Mouse (Mus musculus) stomach, embryonic 14.5 days (tissue): Measurements from ENCODE around the gene Polg2. TPM values are rescaled to one million over a fixed set of nuclear protein-coding genes. Genes with fewer than 3 reads are reported as not detected.
"Not testable (repeated sequence)": the region's sequence is repeated elsewhere in the genome, so short reads cannot be mapped to it uniquely, and the experiment has no call there.

Experiments used
- ATAC-seq: fragments of 200-750 bp; cut with Nextera tagmentation; 2 replicates; pipeline ENCODE4 v1.8.0; 2017; ENCODE audit warnings: low read depth, moderate TSS enrichment; ENCODE audit not compliant: insufficient number of reproducible peaks, insufficient read depth, low FRiP score
- H3K27ac ChIP-seq: fragments of 300-500 bp; sonication (generic); 2 replicates; pipeline ENCODE4 v1.5.1; 2014; ENCODE audit warnings: mild to moderate bottlenecking, low read length, moderate library complexity, mixed read lengths
- H3K27me3 ChIP-seq: fragments of 300-500 bp; sonication (generic); 2 replicates; pipeline ENCODE4 v1.6.1; 2014; ENCODE audit warnings: low read length, control low read depth, mixed read lengths; ENCODE audit not compliant: control insufficient read depth, insufficient read depth
- H3K36me3 ChIP-seq: fragments of 300-500 bp; sonication (generic); 2 replicates; pipeline ENCODE4 v1.6.1; 2014; ENCODE audit warnings: mild to moderate bottlenecking, control low read depth, low read length, moderate library complexity, mixed read lengths; ENCODE audit not compliant: control insufficient read depth, insufficient read depth
- H3K4me1 ChIP-seq: fragments of 300-500 bp; sonication (generic); 2 replicates; pipeline ENCODE4 v1.6.1; 2014; ENCODE audit warnings: low read length, control low read depth, mixed read lengths; ENCODE audit not compliant: control insufficient read depth, insufficient read depth
- H3K4me2 ChIP-seq: fragments of 300-500 bp; sonication (generic); replicated peaks from 2 replicates; pipeline ENCODE4 v1.6.1; 2014; ENCODE audit warnings: low read depth, low read length, control low read depth
- H3K4me3 ChIP-seq: fragments of 300-500 bp; sonication (generic); 2 replicates; pipeline ENCODE4 v1.5.1; 2014; ENCODE audit warnings: low read depth, low read length, control low read depth
- H3K9ac ChIP-seq: fragments of 300-500 bp; sonication (generic); replicated peaks from 2 replicates; pipeline ENCODE4 v1.6.1; 2014; ENCODE audit warnings: low read depth, mild to moderate bottlenecking, control low read depth, low read length, moderate library complexity, mixed read lengths
- H3K9me3 ChIP-seq: fragments of 300-500 bp; sonication (generic); 2 replicates; pipeline ENCODE4 v1.6.1; 2016; ENCODE audit warnings: low read depth, low read length, control low read depth; ENCODE audit not compliant: control insufficient read depth
- WGBS: fragments of 180-500 bp; shearing (Covaris S2); extraction: QIAGEN DNeasy Blood & Tissue Kit; methylation state at CpG from one replicate; pipeline ENCODE4 v1.1.7; 2014; 5-methylcytosine and 5-hydroxymethylcytosine counted together
- polyA plus RNA-seq: library from polyadenylated mRNA; unstranded; fragments of >200 nt; fragmentation: Nextera tagmentation; extraction: Ambion mirVana; gene quantifications from 2 replicates; pipeline ENCODE4 v1.2.1, GENCODE M21; 2014

The Polg2 gene
- polyA plus RNA-seq, 1 experiment from 2014 or later, result 11.8 TPM

DNA sequence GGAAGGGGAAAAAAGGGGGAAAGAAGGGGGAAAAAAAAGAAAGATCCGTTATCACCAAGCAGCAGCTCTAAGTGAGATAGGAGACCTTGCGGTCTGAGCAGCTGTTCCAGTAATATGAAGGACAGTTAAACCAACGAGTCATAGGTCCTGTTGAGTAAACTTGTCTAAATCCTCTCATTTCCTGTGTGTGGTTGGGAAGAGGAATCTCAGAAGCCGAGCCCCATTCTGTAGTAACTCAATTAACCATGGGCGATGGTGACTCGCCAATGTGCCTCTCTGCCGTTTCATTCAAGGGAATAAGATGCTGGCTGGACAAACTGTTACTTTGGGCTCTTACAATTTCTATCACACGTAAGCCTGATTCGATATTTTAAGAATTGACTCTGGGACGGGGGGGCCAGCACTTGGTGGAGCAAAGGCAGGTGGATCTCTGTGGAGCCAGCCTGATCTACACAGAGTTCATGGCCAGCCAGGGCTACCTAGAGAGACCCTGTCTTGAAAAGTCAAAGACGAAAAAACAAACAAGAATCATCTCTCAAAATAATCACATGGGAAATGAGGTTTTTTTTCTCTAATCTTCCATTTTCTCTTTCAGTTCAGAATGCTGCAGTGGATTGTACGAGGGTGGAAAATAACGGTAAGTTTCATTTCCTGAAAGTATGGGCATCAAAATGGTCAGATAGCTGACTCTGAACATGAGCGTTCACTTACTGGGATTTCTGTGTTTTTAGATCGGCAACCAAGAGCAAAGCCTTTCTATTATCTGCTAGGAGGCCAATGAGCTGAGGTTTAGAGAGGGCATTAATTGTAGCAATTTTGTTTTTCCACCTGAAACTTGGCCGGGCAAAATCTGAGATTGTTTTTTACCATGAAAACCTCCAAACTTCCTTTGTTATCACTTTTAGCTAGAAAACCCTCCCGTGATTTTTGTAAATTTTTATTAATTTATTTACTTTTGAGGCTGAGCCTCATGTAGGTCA, 28.0 kb downstream of the Polg2 start, which contains the start of gene Milr1:
Milr1 (plus strand) TSS at position 188 of the 980 bp plus-strand sequence.
- Histone ChIP-seq H3K27me3 (no peaks in the 10 kb centered on the region), H3K4me3 (no peak within 1 kb of the TSS), H3K4me2 (no peak within 1 kb of the TSS), H3K9me3 (no peaks in the 10 kb centered on the region), H3K27ac (no peak within 1 kb of the TSS), H3K4me1 (peaks cover 4% of the 10 kb centered on the region; the same call in 1 of the 2 replicates), H3K36me3 (no peaks in the 10 kb centered on the region), H3K9ac (no peak within 1 kb of the TSS)
- ATAC-seq, result no peak
- WGBS, result 75% methylated on average over 17 of the region's 17 CpGs

DNA sequence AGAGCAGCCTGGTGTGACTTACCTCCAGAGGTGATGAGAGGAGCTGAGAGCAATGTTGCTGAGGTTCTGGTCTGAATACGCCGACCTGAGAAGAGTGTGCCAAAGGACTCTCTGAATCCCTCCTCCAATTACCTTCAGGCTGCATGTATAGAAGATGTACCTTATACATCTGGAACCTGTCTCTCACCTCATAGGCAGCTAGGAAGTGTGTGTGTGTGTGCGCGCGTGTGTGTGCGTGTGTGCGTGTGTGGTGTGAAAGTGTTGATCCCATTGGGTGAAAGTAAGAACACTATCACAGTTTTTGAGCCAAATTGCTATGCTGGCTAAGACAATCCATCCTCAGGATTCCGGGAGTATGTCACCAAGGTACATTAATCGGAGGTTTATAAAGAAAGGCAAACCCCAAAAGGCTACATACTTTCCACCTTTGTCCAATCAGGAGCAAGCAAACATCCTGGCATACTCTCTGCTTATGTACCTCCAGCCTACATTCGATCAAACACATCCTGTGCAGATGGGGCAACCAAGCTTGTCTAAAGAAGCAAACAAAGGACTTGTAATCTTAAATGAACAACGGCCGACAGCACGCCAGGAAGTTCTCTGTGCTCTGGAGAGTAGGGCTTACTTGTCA, 29.1 kb downstream of the Polg2 start, which contains the start of gene Pecam1:
Pecam1 (minus strand) TSS at position 508 of the 631 bp plus-strand sequence.
- 65% methylated on average over 13 of the region's 13 CpGs for WGBS
- peaks cover 4% of the 10 kb centered on the region; the same call in 1 of the 2 replicates for H3K4me1 ChIP-seq
- no peaks in the 10 kb centered on the region for H3K9me3 ChIP-seq
- no peak within 1 kb of the TSS for H3K4me2 ChIP-seq
- no peak within 1 kb of the TSS for H3K9ac ChIP-seq
- no peaks in the 10 kb centered on the region for H3K27me3 ChIP-seq
- no peak for ATAC-seq
- no peak within 1 kb of the TSS for H3K4me3 ChIP-seq
- H3K27ac ChIP-seq, result no peak within 1 kb of the TSS
- no peaks in the 10 kb centered on the region for H3K36me3 ChIP-seq

DNA sequence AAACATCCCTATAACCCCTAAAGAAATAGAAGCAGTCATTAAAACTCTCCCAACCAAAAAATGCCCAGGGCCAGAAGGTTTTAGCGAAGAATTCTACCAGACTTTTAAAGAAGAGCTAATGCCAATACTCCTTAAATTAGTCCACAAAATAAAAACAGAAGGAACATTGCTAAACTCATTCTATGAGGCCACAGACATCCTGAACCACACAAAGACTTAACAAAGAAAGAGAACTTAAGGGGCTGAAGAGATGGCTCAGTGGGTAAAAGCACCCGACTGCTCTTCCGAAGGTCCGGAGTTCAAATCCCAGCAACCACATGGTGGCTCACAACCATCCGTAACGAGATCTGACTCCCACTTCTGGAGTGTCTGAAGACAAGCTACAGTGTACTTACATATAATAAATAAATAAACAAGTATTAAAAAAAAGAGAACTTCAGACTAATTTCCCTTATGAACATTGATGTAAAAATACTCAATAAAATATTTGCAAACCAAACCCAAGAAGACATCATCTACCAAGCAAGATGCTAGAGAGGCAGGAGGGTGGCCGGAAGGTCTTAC, 29.7 kb downstream of the Polg2 start:
- not testable (repeated sequence) for H3K4me2 ChIP-seq, H3K9ac ChIP-seq, H3K27ac ChIP-seq, H3K27me3 ChIP-seq, H3K36me3 ChIP-seq, H3K4me3 ChIP-seq, H3K9me3 ChIP-seq, H3K4me1 ChIP-seq, ATAC-seq
- WGBS, result 94% methylated on average over 7 of the region's 7 CpGs

DNA sequence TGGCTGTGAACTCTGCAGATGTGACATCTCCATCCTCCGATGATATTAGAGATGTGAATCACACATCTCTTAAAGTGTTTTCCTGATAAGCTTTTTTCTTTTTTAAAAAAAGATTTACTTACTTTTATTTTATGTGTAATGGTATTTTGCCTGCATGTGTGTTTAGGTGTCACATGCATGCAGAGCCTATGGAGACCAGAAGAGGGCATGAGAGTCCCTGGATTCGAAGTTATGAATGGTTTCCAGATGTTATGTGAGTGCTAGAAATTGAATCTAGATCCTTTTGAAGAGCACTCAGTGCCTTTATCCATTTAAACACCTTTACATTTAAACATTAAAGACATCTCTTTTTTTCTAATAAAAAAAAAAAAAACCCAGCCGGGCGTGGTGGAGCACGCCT, 34.4 kb downstream of the Polg2 start:
- Histone ChIP-seq H3K4me1 (no peaks in the 10 kb centered on the region), H3K9me3 (no peaks in the 10 kb centered on the region), H3K9ac (no peak overlapping the region), H3K4me3 (no peak overlapping the region), H3K27ac (no peak overlapping the region), H3K36me3 (no peaks in the 10 kb centered on the region), H3K27me3 (no peaks in the 10 kb centered on the region), H3K4me2 (no peak overlapping the region)
- no peak for ATAC-seq
- WGBS, result 90% methylated on average over 5 of the region's 5 CpGs

DNA sequence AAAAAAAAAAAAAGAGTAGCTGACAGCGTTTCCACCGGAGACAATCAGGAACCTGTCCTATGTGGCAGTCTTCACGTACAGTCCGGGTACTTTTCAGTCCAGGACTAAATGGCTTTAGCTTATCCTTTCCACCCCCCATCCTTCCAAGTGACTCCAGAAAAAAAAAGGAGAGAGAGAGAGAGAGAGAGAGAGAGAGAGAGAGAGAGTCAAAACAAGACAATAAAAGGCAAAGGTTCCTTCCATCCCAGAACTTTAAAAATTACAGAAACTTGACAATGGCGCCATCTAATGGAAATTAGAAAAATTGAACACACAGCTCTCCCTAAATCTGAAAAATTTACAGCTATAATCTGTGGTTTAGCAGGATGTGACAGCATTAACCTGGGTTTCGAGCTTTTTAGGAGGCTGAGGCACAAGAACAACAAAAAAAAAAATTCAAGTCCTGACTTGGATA, 36.9 kb downstream of the Polg2 start:
- Histone ChIP-seq H3K27me3 (no peaks in the 10 kb centered on the region), H3K36me3 (no peaks in the 10 kb centered on the region), H3K4me2 (no peak overlapping the region), H3K4me3 (no peak overlapping the region), H3K9me3 (no peaks in the 10 kb centered on the region), H3K4me1 (0 out of 2 replicates have a peak, but pooled peaks cover under 1% of the 10 kb centered on the region), H3K9ac (no peak overlapping the region), H3K27ac (no peak overlapping the region)
- 43% methylated on average over 6 of the region's 6 CpGs for WGBS
- ATAC-seq, result no peak

DNA sequence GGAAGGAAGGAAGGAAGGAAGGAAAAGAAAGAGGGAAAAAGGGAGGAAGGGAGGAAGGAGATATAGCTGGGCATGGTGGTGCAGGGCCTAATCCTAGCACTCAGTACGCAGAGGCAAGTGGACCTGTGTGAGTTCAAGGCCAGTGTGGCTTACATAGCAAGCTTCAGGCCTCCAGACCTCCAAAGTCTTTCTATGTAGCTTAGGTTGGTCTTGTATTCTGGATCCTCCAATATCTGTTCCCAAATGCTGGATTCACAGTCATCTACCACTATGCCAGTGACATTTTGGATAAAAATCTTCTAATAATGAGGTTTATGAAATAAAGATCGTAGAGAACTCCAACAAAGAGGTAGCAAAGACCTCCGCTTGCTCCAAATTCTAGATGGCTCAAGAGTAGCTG, 37.5 kb downstream of the Polg2 start:
- no peak overlapping the region for H3K9ac ChIP-seq

DNA sequence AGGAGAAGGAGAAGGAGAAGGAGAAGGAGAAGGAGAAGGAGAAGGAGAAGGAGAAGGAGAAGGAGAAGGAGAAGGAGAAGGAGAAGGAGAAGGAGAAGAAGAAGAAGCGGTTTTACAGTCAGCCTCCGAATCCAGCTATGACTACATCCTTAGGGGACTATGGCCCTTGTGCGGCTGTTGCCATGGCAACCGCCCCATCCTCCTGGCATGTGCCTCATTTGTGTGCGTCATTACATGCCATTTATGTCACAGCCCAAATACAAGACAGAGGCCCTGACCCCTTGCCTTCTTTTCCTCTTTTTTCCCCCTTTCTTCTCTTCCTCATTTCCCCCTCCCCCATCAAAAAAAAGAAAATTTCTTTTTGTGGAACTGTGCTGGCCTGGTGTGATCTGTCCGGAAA, 38.1 kb downstream of the Polg2 start:
- Histone ChIP-seq H3K4me3 (no peak overlapping the region), H3K9me3 (no peaks in the 10 kb centered on the region), H3K4me2 (no peak overlapping the region), H3K36me3 (no peaks in the 10 kb centered on the region), H3K9ac (no peak overlapping the region), H3K27me3 (no peaks in the 10 kb centered on the region), H3K4me1 (0 out of 2 replicates have a peak, but pooled peaks cover 8% of the 10 kb centered on the region), H3K27ac (no peak overlapping the region)
- WGBS, result 71% methylated on average over 6 of the region's 6 CpGs
- ATAC-seq, result no peak

More for the DNA sequence above, 37.5 kb downstream of the Polg2 start:
- 0 out of 2 replicates have a peak, but pooled peaks cover 6% of the 10 kb centered on the region for H3K4me1 ChIP-seq
- no peak overlapping the region for H3K27ac ChIP-seq
- 93% methylated on average over 3 of the region's 3 CpGs for WGBS
- H3K4me3 ChIP-seq, result no peak overlapping the region
- H3K4me2 ChIP-seq, result no peak overlapping the region
- H3K9me3 ChIP-seq, result no peaks in the 10 kb centered on the region
- ATAC-seq, result no peak
- H3K36me3 ChIP-seq, result no peaks in the 10 kb centered on the region
- H3K27me3 ChIP-seq, result no peaks in the 10 kb centered on the region

DNA sequence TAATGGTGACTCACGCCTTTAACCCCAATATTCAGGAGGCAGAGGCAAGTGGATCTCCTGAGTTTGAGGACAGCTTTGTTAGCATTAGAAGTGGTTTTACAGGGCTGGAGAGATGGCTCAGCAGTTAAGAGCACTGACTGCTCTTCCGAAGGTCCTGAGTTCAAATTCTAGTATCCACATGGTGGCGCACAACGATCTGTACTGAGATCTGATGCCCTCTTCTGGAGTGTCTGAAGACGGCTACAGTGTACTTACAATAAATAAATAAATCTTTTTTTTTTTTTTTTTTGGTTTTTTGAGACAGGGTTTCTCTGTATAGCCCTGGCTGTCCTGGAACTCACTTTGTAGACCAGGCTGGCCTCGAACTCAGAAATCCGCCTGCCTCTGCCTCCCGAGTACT, 38.6 kb downstream of the Polg2 start:
- not testable (repeated sequence) for H3K27me3 ChIP-seq, H3K9me3 ChIP-seq, H3K4me3 ChIP-seq, H3K4me1 ChIP-seq, H3K9ac ChIP-seq, ATAC-seq, H3K4me2 ChIP-seq, H3K27ac ChIP-seq, H3K36me3 ChIP-seq
- WGBS, result 93% methylated on average over 7 of the region's 8 CpGs
